Mouse (Mus musculus) myocyte (in vitro differentiated cells): Measurements from ENCODE around the gene Stx16. TPM values are rescaled to one million over a fixed set of nuclear protein-coding genes. Genes with fewer than 3 reads are reported as not detected.
A peak's percentile ranks its signal among the peaks of the same experiment; 100 is the strongest.

Source experiments
- H3K27me3 ChIP-seq: one replicate; pipeline ENCODE4 v1.6.1; 2011; ENCODE audit not compliant: control insufficient read depth, insufficient read depth, insufficient read length
- H3K36me3 ChIP-seq: one replicate; pipeline ENCODE4 v1.6.1; 2011; ENCODE audit not compliant: control insufficient read depth, insufficient read depth
- H3K4me2 ChIP-seq: one replicate; pipeline ENCODE4 v1.6.1; 2011; ENCODE audit warnings: low read depth, control low read depth
- H3K4me3 ChIP-seq: one replicate; pipeline ENCODE4 v1.5.1; 2011; ENCODE audit warnings: mild to moderate bottlenecking, control low read depth, moderate library complexity
- H3K79me2 ChIP-seq: one replicate; pipeline ENCODE4 v1.6.1; 2011; ENCODE audit not compliant: control insufficient read depth, insufficient read depth
- H3ac ChIP-seq: one replicate; pipeline ENCODE4 v1.6.1; 2011; ENCODE audit not compliant: control insufficient read depth, insufficient read length
- CEBPB ChIP-seq: IDR thresholded peaks from 2 replicates; pipeline ENCODE4 v1.6.1; 2011; ENCODE audit warnings: mild to moderate bottlenecking, moderate library complexity; ENCODE audit not compliant: poor library complexity, insufficient read depth, severe bottlenecking
- E2F4 ChIP-seq: IDR thresholded peaks from one replicate; pipeline ENCODE4 v1.6.1; 2011; ENCODE audit warnings: mild to moderate bottlenecking, control low read depth, moderate library complexity; ENCODE audit not compliant: insufficient read depth
- MAX ChIP-seq: IDR thresholded peaks from one replicate; pipeline ENCODE4 v1.6.1; 2011; ENCODE audit warnings: low read depth, mild to moderate bottlenecking, control low read depth
- MYOD1 ChIP-seq, 3 experiments: IDR thresholded peaks; one replicate each; pipeline ENCODE4 v1.6.1; 2011; ENCODE audit warnings: control low read depth in 2 of 3, low read depth in 2 of 3, mild to moderate bottlenecking in 2 of 3, moderate library complexity in 1 of 3; ENCODE audit not compliant: insufficient read length in 2 of 3, control insufficient read depth in 1 of 3
- MYOG ChIP-seq, 3 experiments: IDR thresholded peaks; one replicate each; pipeline ENCODE4 v1.6.1; 2011; ENCODE audit warnings: control low read depth in 2 of 3, low read depth in 2 of 3, mild to moderate bottlenecking in 2 of 3; ENCODE audit not compliant: insufficient read length in 2 of 3, control insufficient read depth in 1 of 3, insufficient read depth in 1 of 3
- POLR2A ChIP-seq: IDR thresholded peaks from one replicate; pipeline ENCODE4 v1.6.1; 2011; ENCODE audit warnings: low read depth, mild to moderate bottlenecking, control low read depth, moderate library complexity; ENCODE audit not compliant: insufficient read length
- POLR2AphosphoS2 ChIP-seq: IDR thresholded peaks from one replicate; pipeline ENCODE4 v1.6.1; 2011; ENCODE audit warnings: low read depth, control low read depth; ENCODE audit not compliant: insufficient read length
- REST ChIP-seq: IDR thresholded peaks from one replicate; pipeline ENCODE4 v1.6.1; 2011; ENCODE audit warnings: mild to moderate bottlenecking, control low read depth, moderate library complexity; ENCODE audit not compliant: insufficient read depth, insufficient read length
- SRF ChIP-seq: IDR thresholded peaks from one replicate; pipeline ENCODE4 v1.6.1; 2011; ENCODE audit warnings: low read depth; ENCODE audit not compliant: control insufficient read depth, insufficient read length
- TCF12 ChIP-seq: IDR thresholded peaks from one replicate; pipeline ENCODE4 v1.6.1; 2011; ENCODE audit warnings: mild to moderate bottlenecking, control low read depth; ENCODE audit not compliant: poor library complexity, insufficient read depth, severe bottlenecking
- TCF3 ChIP-seq: IDR thresholded peaks from one replicate; pipeline ENCODE4 v1.6.1; 2011; ENCODE audit warnings: low read depth, control low read depth; ENCODE audit not compliant: insufficient read length
- USF1 ChIP-seq: IDR thresholded peaks from one replicate; pipeline ENCODE4 v1.6.1; 2011; ENCODE audit warnings: low read depth, mild to moderate bottlenecking, control low read depth, moderate library complexity
- polyA plus RNA-seq: library from polyadenylated mRNA; unstranded; fragments of >200 nt; fragmentation: generic; extraction: Trizol; gene quantifications from one replicate; pipeline ENCODE4 v1.2.1, GENCODE M21; 2012; ENCODE audit warnings: missing spikeins

The Stx16 gene
- polyA plus RNA-seq, 1 experiment: 21.9 TPM

GRCm38 (mm10) chr2:174049481-174050338, 26.4 kb upstream of the Stx16 start:
- TF ChIP-seq REST (no peak), TCF12 (no peak), TCF3 (no peak), CEBPB (no peak), POLR2AphosphoS2 (no peak), MYOD1 (IDR thresholded peaks at IDR 0.05; ENCODE audit: control insufficient read depth in 1 of 3, insufficient read length in 2 of 3, low read depth in 2 of 3) (peak in 1 of 3 experiments; percentile 65)
- H3K79me2 ChIP-seq: no peaks in the 10 kb centered on the region
- no peaks in the 10 kb centered on the region for H3K36me3 ChIP-seq

DNA sequence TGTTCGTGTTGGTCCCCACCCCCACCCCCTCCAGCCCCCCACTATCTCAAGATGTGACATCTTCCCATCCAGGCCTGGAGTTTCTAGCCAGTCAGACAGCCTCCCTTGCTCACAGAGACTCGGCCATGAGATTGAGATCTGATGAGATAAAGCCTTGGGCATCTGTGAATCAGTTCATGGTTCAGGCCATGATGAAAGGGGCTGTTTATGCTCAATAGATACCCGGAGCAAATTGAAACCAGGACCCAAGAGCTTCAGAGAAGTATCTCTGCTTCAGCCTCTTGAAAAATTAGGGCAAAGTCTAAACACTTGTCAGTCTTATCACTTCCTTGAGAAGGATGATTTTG, 25.8 kb upstream of the Stx16 start:
- no peak overlapping the region for H3ac ChIP-seq
- no peaks in the 10 kb centered on the region for H3K79me2 ChIP-seq
- TF ChIP-seq MYOD1 (IDR thresholded peaks at IDR 0.05; ENCODE audit: control insufficient read depth in 1 of 3, insufficient read length in 2 of 3, low read depth in 2 of 3): no peak
- TF ChIP-seq TCF3: no peak
- no peak for TF ChIP-seq POLR2A
- no peak for TF ChIP-seq E2F4
- no peak overlapping the region for H3K4me2 ChIP-seq
- H3K27me3 ChIP-seq: no peaks in the 10 kb centered on the region
- H3K4me3 ChIP-seq: no peak overlapping the region
- H3K36me3 ChIP-seq: no peaks in the 10 kb centered on the region

More at GRCm38 (mm10) chr2:174049481-174050338, 26.4 kb upstream of the Stx16 start:
- Histone ChIP-seq H3K4me3 (no peak overlapping the region), H3K4me2 (no peak overlapping the region), H3ac (no peak overlapping the region), H3K27me3 (no peaks in the 10 kb centered on the region)

- no peaks in the 10 kb centered on the region for H3K79me2 ChIP-seq
- TF ChIP-seq SRF (no peak), POLR2AphosphoS2 (no peak), POLR2A (no peak), MYOD1 (IDR thresholded peaks at IDR 0.05; ENCODE audit: control insufficient read depth in 1 of 3, insufficient read length in 2 of 3, low read depth in 2 of 3) (no peak), MAX (no peak)
- no peak overlapping the region for H3K4me2 ChIP-seq
- no peaks in the 10 kb centered on the region for H3K27me3 ChIP-seq
- H3ac ChIP-seq: no peak overlapping the region
- no peak overlapping the region for H3K4me3 ChIP-seq
- H3K36me3 ChIP-seq: no peaks in the 10 kb centered on the region
These were observed 25.0 kb upstream of the Stx16 start for GRCm38 (mm10) chr2:174051081-174051481.

GRCm38 (mm10) chr2:174054496-174054895, 21.6 kb upstream of the Stx16 start:
- TF ChIP-seq CEBPB: no peak
- TF ChIP-seq REST: no peak
- TF ChIP-seq SRF: no peak
- no peak for TF ChIP-seq MYOG (IDR thresholded peaks at IDR 0.05; ENCODE audit: control insufficient read depth in 1 of 3, insufficient read depth in 1 of 3, insufficient read length in 2 of 3, low read depth in 2 of 3)
- H3ac ChIP-seq: no peak overlapping the region
- H3K4me3 ChIP-seq: no peak overlapping the region
- H3K79me2 ChIP-seq: no peaks in the 10 kb centered on the region
- no peak overlapping the region for H3K4me2 ChIP-seq
- H3K27me3 ChIP-seq: no peaks in the 10 kb centered on the region
- H3K36me3 ChIP-seq: no peaks in the 10 kb centered on the region

DNA sequence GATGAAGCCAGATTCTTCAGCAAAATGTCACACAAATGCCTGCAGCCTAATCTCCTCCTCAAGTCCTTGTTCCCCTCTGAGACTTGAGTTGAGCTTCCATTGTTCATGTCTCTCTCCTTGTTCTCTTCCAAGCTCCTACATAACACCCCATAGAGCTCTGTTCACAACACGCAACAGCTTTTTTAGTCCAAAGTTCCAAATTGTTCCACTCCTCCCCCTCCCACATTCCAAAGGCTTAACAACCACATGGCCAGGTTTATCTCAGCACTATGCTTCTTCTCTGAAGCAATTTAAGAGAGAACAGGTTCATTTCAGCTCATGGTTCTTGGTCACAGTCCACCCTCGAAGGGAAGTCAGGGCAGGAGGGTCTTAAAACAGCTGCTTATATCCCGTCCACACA, 18.4 kb upstream of the Stx16 start:
- Histone ChIP-seq H3K79me2 (no peaks in the 10 kb centered on the region), H3K4me2 (no peak overlapping the region), H3K27me3 (no peaks in the 10 kb centered on the region), H3K36me3 (no peaks in the 10 kb centered on the region), H3ac (no peak overlapping the region), H3K4me3 (no peak overlapping the region)
- TF ChIP-seq TCF3: no peak
- no peak for TF ChIP-seq SRF
- TF ChIP-seq MAX: no peak
- TF ChIP-seq E2F4: no peak
- no peak for TF ChIP-seq REST
- TF ChIP-seq POLR2A: no peak
- TF ChIP-seq POLR2AphosphoS2: no peak

DNA sequence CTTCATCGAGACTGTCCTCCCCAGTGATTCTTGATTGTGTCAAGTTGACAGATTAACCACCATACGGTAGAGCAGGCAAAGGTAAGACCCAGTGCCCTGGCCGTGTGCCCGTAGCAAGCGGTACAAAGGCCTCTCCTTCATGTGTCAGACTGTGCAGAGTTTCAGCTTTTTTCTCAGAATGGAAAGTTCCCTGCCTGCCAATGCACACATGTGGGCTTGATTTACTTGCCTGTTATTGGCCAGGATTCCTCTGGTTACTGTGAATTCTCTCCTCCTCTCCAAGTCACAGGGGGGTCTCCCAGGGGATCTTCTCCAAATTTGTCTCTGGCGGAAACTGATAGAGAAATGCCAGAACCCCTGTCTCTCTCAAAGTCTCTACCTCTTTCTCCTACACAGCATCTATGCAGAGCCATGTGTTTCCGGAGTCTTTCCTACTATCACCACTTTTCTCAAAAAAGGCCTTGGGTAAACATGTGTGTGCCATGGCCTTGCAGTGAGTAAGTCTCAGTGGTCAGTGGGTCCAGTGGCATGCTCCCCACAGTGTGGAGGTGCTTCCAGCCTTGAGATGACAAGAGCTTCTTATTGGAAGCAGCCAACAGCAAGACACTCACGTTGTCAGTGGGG, 17.7 kb upstream of the Stx16 start:
- Histone ChIP-seq H3K4me3 (no peak overlapping the region), H3K4me2 (no peak overlapping the region), H3K36me3 (no peaks in the 10 kb centered on the region), H3K79me2 (no peaks in the 10 kb centered on the region), H3K27me3 (no peaks in the 10 kb centered on the region), H3ac (no peak overlapping the region)
- TF ChIP-seq TCF3 (no peak), MYOD1 (IDR thresholded peaks at IDR 0.05; ENCODE audit: control insufficient read depth in 1 of 3, insufficient read length in 2 of 3, low read depth in 2 of 3) (no peak), TCF12 (no peak), MAX (no peak), SRF (no peak), USF1 (no peak), POLR2A (no peak), E2F4 (no peak), MYOG (IDR thresholded peaks at IDR 0.05; ENCODE audit: control insufficient read depth in 1 of 3, insufficient read depth in 1 of 3, insufficient read length in 2 of 3, low read depth in 2 of 3) (no peak), POLR2AphosphoS2 (no peak), REST (no peak), CEBPB (no peak)
